Mouse (Mus musculus) forebrain, embryonic 14.5 days (tissue): ENCODE measurements around the gene Ttc30a2. TPM values are rescaled to one million over a fixed set of nuclear protein-coding genes. Genes with fewer than 3 reads are reported as not detected.

Experiments used
- ATAC-seq: fragments of 200-750 bp; cut with Nextera tagmentation; 2 replicates; pipeline ENCODE4 v1.8.0; 2017; ENCODE audit warnings: mild to moderate bottlenecking, moderate library complexity
- DNase-seq: peaks from one replicate; pipeline ENCODE4 v3.0.0-alpha.2; 2015; ENCODE audit warnings: low spot score
- H3K27ac ChIP-seq: fragments of 300-500 bp; sonication (generic); 2 replicates; pipeline ENCODE4 v1.5.1; 2014; ENCODE audit warnings: low read depth, mild to moderate bottlenecking, control low read depth, low read length, moderate library complexity
- H3K27me3 ChIP-seq: fragments of 300-500 bp; sonication (generic); replicated peaks from 2 replicates; pipeline ENCODE4 v1.6.1; 2014; ENCODE audit warnings: low read length, control low read depth, mixed read lengths; ENCODE audit not compliant: control insufficient read depth, insufficient read depth
- H3K36me3 ChIP-seq: fragments of 300-500 bp; sonication (generic); 2 replicates; pipeline ENCODE4 v1.6.1; 2014; ENCODE audit warnings: low read length, control low read depth; ENCODE audit not compliant: control insufficient read depth, insufficient read depth
- H3K4me1 ChIP-seq: fragments of 300-500 bp; sonication (generic); 2 replicates; pipeline ENCODE4 v1.6.1; 2014; ENCODE audit warnings: antibody characterized with exemption, low read length, control low read depth; ENCODE audit not compliant: control insufficient read depth, insufficient read depth
- H3K4me2 ChIP-seq: fragments of 300-500 bp; sonication (generic); 2 replicates; pipeline ENCODE4 v1.6.1; 2014; ENCODE audit warnings: mild to moderate bottlenecking, control low read depth, low read length
- H3K4me3 ChIP-seq: fragments of 300-500 bp; sonication (generic); 2 replicates; pipeline ENCODE4 v1.5.1; 2014; ENCODE audit warnings: low read depth, low read length, control low read depth
- H3K9ac ChIP-seq: fragments of 300-500 bp; sonication (generic); 2 replicates; pipeline ENCODE4 v1.6.1; 2014; ENCODE audit warnings: mild to moderate bottlenecking, low read length, control low read depth, moderate library complexity
- H3K9me3 ChIP-seq: fragments of 300-500 bp; sonication (generic); replicated peaks from 2 replicates; pipeline ENCODE4 v1.6.1; 2016; ENCODE audit warnings: low read length, control low read depth, mixed read lengths; ENCODE audit not compliant: control insufficient read depth
- WGBS: fragments of 180-500 bp; shearing (Covaris S2); extraction: QIAGEN DNeasy Blood & Tissue Kit; methylation state at CpG from one replicate; pipeline ENCODE4 v1.1.7; 2014; 5-methylcytosine and 5-hydroxymethylcytosine counted together
- polyA plus RNA-seq: library from polyadenylated mRNA; unstranded; fragments of >200 nt; fragmentation: Nextera tagmentation; extraction: Ambion mirVana; gene quantifications from 2 replicates; pipeline ENCODE4 v1.2.1, GENCODE M21; 2014

The Ttc30a2 gene
- polyA plus RNA-seq, 1 experiment from 2014 or later = 1.6 TPM

DNA sequence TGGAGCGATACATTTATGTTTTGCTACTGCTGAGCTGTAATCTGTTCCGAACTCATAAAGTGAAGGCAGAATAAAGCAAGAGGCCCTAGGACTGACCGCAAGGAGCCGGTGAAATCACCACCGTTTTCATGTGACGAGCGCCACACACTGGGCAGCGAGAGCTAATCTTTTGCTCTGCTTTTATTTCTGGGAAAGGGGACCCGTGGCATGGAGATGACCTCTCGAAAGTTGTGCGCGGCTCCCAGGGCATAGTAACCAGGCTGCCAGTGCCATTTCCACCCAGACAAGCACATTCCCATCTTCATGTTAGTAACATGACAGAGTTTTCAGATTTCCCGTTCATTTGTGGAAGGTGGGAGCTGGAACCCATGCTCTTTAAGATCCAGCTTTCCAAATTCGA, 13.5 kb downstream of the Ttc30a2 start:
- Histone ChIP-seq H3K9me3 (no peaks in the 10 kb centered on the region), H3K27ac (no peak overlapping the region), H3K4me3 (no peak overlapping the region), H3K4me1 (peaks cover 13% of the 10 kb centered on the region), H3K9ac (peak overlapping the region; percentile 26; the same call in 1 of the 2 replicates), H3K4me2 (peak overlapping the region; percentile 39), H3K27me3 (no peaks in the 10 kb centered on the region), H3K36me3 (no peaks in the 10 kb centered on the region)
- WGBS = 15% methylated on average over 14 of the region's 14 CpGs
- ATAC-seq = peak; percentile 50
- peak; percentile 62 for DNase-seq

DNA sequence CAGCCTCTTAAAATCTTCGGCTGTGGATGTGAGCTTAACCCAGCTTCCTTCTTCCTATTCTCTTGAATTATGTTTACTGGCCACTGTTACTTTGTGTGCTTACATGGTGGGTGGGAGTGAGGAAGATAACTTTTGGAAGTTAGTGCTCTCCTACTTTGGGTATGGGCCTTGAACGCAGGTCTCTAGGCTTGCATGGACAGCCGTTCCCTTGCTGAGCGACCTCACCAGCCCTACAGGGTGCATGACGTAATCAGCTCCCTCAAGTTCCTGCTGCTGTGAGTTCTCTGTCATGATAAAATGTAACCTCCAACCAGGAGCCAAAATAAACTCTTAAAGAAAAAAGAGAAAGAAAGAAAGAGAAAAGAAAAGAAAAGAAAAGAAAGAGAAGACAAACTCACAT, 13.9 kb downstream of the Ttc30a2 start:
- Histone ChIP-seq H3K4me3 (no peak overlapping the region), H3K4me2 (peak overlapping the region; percentile 39; the same call in 1 of the 2 replicates), H3K9me3 (no peaks in the 10 kb centered on the region), H3K36me3 (no peaks in the 10 kb centered on the region), H3K27me3 (no peaks in the 10 kb centered on the region), H3K4me1 (peaks cover 18% of the 10 kb centered on the region), H3K9ac (no peak overlapping the region), H3K27ac (no peak overlapping the region)
- no peak for DNase-seq
- ATAC-seq = no peak
- 70% methylated on average over 5 of the region's 5 CpGs for WGBS

GRCm38 (mm10) chr2:75963211-75963840, 14.6 kb downstream of the Ttc30a2 start:
- DNase-seq = no peak

GRCm38 (mm10) chr2:75960366-75961330, 17.3 kb downstream of the Ttc30a2 start:
- Histone ChIP-seq H3K4me2 (peak overlapping the region; percentile 40), H3K27me3 (no peaks in the 10 kb centered on the region), H3K9me3 (no peaks in the 10 kb centered on the region), H3K9ac (no peak overlapping the region), H3K36me3 (no peaks in the 10 kb centered on the region), H3K4me1 (peaks cover 18% of the 10 kb centered on the region), H3K4me3 (no peak overlapping the region), H3K27ac (peak overlapping the region; percentile 52)
- DNase-seq (no peak), ATAC-seq (no peak)
- 53% methylated on average over 15 of the region's 15 CpGs for WGBS

More at GRCm38 (mm10) chr2:75963211-75963840, 14.6 kb downstream of the Ttc30a2 start:
- ATAC-seq = no peak
- Histone ChIP-seq H3K27me3 (no peaks in the 10 kb centered on the region), H3K9me3 (no peaks in the 10 kb centered on the region), H3K4me1 (peaks cover 18% of the 10 kb centered on the region), H3K36me3 (no peaks in the 10 kb centered on the region), H3K4me3 (no peak overlapping the region), H3K9ac (no peak overlapping the region), H3K4me2 (no peak overlapping the region), H3K27ac (no peak overlapping the region)
- WGBS = 67% methylated on average over 10 of the region's 10 CpGs

- Histone ChIP-seq H3K27me3 (no peaks in the 10 kb centered on the region), H3K9ac (no peak overlapping the region), H3K9me3 (no peaks in the 10 kb centered on the region), H3K4me3 (no peak overlapping the region), H3K4me1 (peaks cover 18% of the 10 kb centered on the region), H3K4me2 (peak overlapping the region; percentile 40), H3K27ac (peak overlapping the region; percentile 52), H3K36me3 (no peaks in the 10 kb centered on the region)
- ATAC-seq = peak; percentile 73
- 7% methylated on average over 15 of the region's 15 CpGs for WGBS
- DNase-seq = peak; percentile 82
Observed at GRCm38 (mm10) chr2:75959850-75960365, 18.1 kb downstream of the Ttc30a2 start.

GRCm38 (mm10) chr2:75959183-75959849, 18.7 kb downstream of the Ttc30a2 start:
- peaks cover 18% of the 10 kb centered on the region for H3K4me1 ChIP-seq
- no peaks in the 10 kb centered on the region for H3K9me3 ChIP-seq
- no peaks in the 10 kb centered on the region for H3K27me3 ChIP-seq
- H3K27ac ChIP-seq = peak overlapping the region; percentile 52
- no peaks in the 10 kb centered on the region for H3K36me3 ChIP-seq
- no peak overlapping the region for H3K4me3 ChIP-seq
- no peak overlapping the region for H3K9ac ChIP-seq
- DNase-seq (peak; percentile 51), ATAC-seq (peak; percentile 47)
- WGBS = 22% methylated on average over 18 of the region's 18 CpGs
- H3K4me2 ChIP-seq = peak overlapping the region; percentile 40

- Histone ChIP-seq H3K36me3 (no peaks in the 10 kb centered on the region), H3K9ac (no peak overlapping the region), H3K27me3 (no peaks in the 10 kb centered on the region), H3K27ac (no peak overlapping the region), H3K4me3 (no peak overlapping the region), H3K4me2 (no peak overlapping the region), H3K9me3 (no peaks in the 10 kb centered on the region), H3K4me1 (peaks cover 17% of the 10 kb centered on the region)
- DNase-seq (no peak), ATAC-seq (no peak)
- 48% methylated on average over 14 of the region's 14 CpGs for WGBS
Observed at GRCm38 (mm10) chr2:75955709-75956108, 22.3 kb downstream of the Ttc30a2 start.

DNA sequence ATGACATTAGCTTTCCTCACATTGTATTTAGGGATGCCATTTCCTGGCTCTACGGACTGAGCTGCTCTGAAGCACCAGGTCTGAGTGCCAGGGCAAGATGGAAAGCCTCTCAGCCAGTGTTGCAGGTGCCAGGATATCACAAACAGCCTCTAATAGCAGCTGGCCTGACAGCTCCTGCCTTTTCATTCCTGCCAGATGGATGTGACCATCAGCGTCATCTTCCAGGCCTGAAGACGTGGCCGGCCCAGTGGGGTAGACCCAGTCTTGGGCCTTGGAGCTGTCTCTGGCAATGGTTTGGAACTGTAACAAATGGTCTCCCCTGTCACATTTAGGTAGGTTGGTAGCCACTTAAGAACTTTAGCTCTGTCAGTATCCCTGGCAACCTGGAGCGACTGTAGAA, 24.6 kb downstream of the Ttc30a2 start:
- Histone ChIP-seq H3K27ac (no peak overlapping the region), H3K4me3 (no peak overlapping the region), H3K36me3 (no peaks in the 10 kb centered on the region), H3K9ac (no peak overlapping the region), H3K4me2 (no peak overlapping the region), H3K4me1 (no peaks in the 10 kb centered on the region), H3K9me3 (no peaks in the 10 kb centered on the region), H3K27me3 (no peaks in the 10 kb centered on the region)
- ATAC-seq (no peak), DNase-seq (no peak)
- WGBS = 92% methylated on average over 5 of the region's 5 CpGs
